Mouse (Mus musculus) megakaryocyte, adult 5-6 weeks (primary cell): ENCODE data around the gene Prr18. TPM values are rescaled to one million over a fixed set of nuclear protein-coding genes. Genes with fewer than 3 reads are reported as not detected.

Experiments used
- ATAC-seq: 2 replicates; pipeline ENCODE4 v1.8.0; 2016; ENCODE audit warnings: mild to moderate bottlenecking, inconsistent platforms; ENCODE audit not compliant: poor library complexity, severe bottlenecking
- total RNA-seq, 2 experiments: library from RNA; stranded (forward) in 1 of 2; stranded (reverse) in 1 of 2; fragments of 153-499, 151-499 nt in 1 of 2; fragments of 221-1000, 200-1000 nt in 1 of 2; gene quantifications; 2 replicates each; pipeline versions ENCODE4 v1.2.3 to v1.2.4; 2015 to 2017

Gene Prr18
- total RNA-seq, 2 experiments from 2014 or later: 0.04 TPM

GRCm38 (mm10) chr17:8340407-8341359, 3.4 kb downstream of the Prr18 start:
- 0 out of 2 replicates have a peak, but pooled peaks have one; percentile 18 for ATAC-seq

- ATAC-seq: no peak
Measured at GRCm38 (mm10) chr17:8341360-8341963, 4.2 kb downstream of the Prr18 start.

GRCm38 (mm10) chr17:8342706-8343105, 5.4 kb downstream of the Prr18 start:
- ATAC-seq: 0 out of 2 replicates have a peak, but pooled peaks have one; percentile 21

- no peak for ATAC-seq
Measured at GRCm38 (mm10) chr17:8343416-8343815, 6.2 kb downstream of the Prr18 start.

DNA sequence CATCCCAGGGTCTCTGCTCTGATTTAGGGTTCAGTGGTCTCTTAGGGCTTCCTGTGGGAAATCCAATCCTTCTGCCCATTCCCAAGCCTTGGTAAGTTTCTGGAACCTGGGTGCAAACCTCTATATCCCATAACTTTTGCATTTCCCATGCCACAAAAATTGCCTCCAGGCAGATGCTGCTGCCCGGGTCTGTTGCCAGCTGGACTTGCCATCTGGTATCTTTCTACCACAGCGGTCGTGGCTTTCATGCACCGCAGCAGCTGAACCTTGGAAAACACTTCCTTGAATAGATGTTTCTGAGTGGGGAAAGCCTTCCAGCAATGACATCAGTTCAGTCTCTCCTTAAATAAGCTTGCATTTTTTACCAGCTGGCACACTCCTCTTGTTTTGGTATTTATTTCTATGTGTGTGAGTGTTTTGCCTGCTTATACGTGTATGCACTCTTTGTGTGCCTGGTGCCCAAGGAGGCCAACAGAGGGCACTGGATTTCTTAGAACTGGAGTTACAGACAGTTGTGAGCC, 10.6 kb downstream of the Prr18 start:
- no peak for ATAC-seq

DNA sequence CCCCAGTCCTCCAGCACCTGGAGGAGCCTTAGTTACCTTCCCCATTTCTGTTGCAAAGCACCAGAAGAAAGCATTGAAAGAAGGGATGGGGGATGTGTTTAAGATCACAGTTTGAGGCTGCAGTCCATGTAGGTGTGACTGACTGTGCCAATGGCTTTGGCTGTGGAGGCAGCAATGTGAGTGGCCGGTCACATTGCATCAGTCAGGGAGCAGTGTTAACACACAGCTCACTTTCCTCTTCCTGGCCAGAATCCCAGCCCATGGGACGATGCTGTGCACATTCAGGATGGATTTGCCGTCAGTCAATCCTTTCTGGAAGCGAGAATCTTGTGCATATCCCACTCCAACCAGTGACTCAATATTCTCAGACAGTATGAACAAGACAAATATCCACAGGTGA, 11.7 kb downstream of the Prr18 start:
- no peak for ATAC-seq

DNA sequence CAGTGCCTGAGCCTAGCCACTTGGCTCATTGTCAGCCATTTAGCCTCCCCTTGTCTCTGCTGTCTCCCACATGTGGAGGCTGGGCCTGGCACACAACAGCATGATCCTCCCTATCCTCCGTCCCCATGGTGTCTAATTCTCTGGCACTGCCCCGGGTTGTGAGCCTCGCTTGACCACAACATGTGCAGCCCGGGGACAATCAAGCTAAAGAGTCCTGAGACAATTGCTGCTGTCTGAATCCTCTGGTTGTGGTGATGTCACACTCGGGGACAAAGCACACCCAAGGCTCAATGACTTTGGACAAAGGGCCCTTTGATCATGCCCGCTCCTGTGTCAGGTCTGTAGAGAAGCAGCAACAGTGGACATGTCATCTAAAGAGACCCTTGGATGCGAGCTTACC, 13.8 kb downstream of the Prr18 start:
- ATAC-seq: no peak

GRCm38 (mm10) chr17:8355692-8356091, 18.4 kb downstream of the Prr18 start, which contains the start of gene T2:
T2 (plus strand) TSS chr17:8355992.
- no peak for ATAC-seq

- no peak for ATAC-seq
Measured at GRCm38 (mm10) chr17:8357498-8357897, 20.2 kb downstream of the Prr18 start.

GRCm38 (mm10) chr17:8360876-8361275, 23.6 kb downstream of the Prr18 start:
- no peak for ATAC-seq

- no peak for ATAC-seq
Measured at GRCm38 (mm10) chr17:8361281-8362103, 24.2 kb downstream of the Prr18 start.

- no peak for ATAC-seq
Measured at GRCm38 (mm10) chr17:8367514-8368480, 30.5 kb downstream of the Prr18 start.

DNA sequence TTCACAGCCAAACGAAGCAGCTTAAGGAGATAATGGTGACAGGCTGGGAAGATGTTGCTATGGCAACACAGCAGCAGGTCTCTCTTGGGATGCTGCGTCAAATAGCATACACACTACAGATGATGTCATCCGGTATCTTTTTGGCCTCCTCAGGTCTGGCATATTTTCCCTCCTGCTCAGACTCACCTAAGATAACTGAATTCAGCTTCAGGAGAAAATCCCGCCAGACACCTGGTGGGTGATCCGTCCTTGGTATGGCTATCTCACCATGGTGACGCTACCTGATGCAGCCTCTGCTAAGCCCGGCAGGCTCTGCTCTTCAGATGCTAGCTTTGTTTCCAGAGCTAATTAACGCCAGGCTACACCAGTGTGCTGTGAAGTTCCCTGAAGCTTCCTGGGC, 31.3 kb downstream of the Prr18 start:
- no peak for ATAC-seq

- no peak for ATAC-seq
Measured at GRCm38 (mm10) chr17:8369171-8369570, 31.9 kb downstream of the Prr18 start.

DNA sequence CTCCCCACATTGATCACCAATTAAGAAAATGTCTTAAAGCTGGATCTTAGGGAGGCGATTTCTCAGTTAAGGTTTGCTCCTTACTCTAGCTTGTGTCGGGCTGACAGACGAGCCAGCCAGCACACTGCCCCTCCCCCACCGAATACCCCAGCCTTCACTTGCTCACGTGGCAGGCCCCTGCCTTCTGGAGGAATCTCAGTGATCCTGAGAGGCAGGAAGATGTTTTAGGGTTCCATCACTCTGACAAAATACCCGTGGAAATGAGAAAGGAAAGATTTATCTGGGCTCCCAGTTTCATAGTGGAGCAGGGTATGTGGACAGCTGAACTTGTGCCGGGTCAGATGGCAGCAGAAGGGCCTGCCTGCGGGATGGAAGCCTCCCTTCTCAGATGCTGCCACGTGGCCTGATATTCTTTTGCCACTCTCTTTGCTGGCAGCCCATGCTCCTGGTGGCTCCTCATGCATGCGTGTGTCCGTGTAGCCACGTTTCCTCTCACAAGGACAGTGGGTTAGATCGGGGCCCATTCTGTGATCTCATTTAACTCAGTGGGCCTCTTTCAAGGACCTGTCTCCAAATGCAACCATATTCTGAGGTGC, 33.5 kb downstream of the Prr18 start:
- no peak for ATAC-seq

- peak; percentile 87 for ATAC-seq
Measured at GRCm38 (mm10) chr17:8371834-8372233, 34.6 kb downstream of the Prr18 start.

- ATAC-seq: peak; percentile 71
Measured at GRCm38 (mm10) chr17:8372286-8373046, 35.2 kb downstream of the Prr18 start.

DNA sequence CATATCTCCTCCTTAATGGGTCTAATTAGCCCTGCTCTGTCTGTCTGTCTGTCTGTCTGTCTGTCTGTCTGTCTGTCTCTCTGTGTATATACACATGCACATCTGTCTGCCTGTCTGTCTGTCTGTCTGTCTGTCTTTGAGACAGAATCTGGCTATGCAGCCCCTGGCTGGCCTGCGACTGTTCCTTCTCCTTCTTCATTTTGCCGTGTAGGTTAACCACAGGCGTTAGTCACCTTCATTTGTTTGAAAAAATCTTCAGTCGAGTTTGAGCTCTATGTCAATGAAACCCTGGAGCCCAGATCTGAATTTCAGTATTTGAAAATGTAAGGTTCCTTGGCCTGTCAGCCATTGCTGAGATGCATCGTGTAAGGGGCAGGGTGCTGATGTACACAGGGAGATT, 40.0 kb downstream of the Prr18 start:
- no peak for ATAC-seq

DNA sequence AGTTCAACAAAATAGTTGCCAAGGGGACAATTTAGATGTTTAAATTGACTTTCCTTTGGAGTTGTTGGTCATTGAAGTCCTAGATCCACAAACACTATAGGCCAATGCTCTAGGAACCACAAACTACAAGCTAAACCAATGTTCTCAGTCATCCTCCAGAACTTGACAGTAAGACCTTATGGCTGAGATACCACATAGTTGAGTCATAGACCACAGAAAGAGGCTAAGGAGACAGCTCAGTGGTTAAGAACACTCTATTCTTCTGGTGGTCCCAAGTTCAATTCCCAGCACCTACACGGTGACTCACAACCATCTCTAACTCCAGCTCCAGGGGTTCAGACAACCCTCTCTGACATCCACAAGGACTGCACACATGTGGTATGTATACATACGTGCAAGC, 48.2 kb downstream of the Prr18 start:
- ATAC-seq: no peak
